ENCODE assay signal across 22 mouse cellular contexts in the genomic region with DNA sequence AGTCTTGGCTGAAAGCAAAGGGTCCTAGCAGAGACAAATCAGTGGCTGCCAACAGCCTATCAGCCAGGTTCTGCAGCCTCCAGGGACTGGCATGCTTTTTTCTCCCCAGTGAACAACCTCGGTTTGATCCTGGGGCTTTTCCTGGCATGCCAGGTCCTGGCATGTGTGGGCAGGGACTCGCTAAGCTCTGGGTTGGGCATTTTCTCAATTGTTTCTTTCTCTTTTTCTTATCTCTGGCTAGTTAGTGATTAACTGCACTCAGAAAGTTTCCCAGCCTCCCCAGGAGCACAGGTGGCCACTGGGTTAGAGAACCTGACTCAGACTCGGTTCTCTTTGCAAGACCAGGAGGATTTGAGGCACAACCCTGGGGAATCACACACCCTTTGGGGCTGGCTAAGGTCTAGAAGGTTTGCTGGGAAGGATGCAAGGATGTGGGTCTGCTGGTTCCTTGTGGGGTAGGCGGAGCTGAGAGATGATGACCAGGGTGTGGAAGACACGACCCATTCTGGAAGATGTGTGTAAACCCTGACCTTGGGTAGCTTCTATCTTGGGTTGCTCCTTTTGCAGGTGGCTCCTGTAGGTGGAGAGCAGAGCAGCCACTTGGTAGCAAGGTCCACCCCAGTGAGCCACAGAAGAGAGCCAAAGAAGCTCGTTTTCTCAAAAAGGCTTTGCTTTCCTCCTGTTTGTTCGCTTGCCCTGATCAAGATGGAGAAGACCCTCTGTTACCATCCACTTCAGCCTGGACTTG. TPM values are rescaled to one million over a fixed set of nuclear protein-coding genes. Genes with fewer than 3 reads are reported as not detected.
DNase-seq lines count a peak whose midpoint lies in the region; ATAC-seq and TF ChIP-seq lines count a peak whose summit lies in the region.
"Had no signal": no experiment of that assay in that cellular context is flagged by ENCODE, and none has a peak within 500 bp of the region (broad histone marks: within the 10 kb centered on the region; RNA-seq: fewer than 3 reads in every experiment).

No protein-coding gene starts in this region.

- H3K4me3 ChIP-seq in liver, adult 2 months (ENCODE audit: insufficient read depth, low read depth, low read length): no peak overlapping the region
- no peak overlapping the region for H3K4me3 ChIP-seq in liver, postnatal 0 days (ENCODE audit: low read depth, low read length)
- no peak overlapping the region for H3K4me3 ChIP-seq in intestine, embryonic 14.5 days (ENCODE audit: low read depth, low read length)
- H3K4me3 ChIP-seq in lung, embryonic 16.5 days (ENCODE audit: low read length): no peak overlapping the region
- no peak overlapping the region for H3K4me3 ChIP-seq in stomach, embryonic 16.5 days (replicated peaks; ENCODE audit: low read length)
- no peak overlapping the region for H3K4me3 ChIP-seq in forebrain, embryonic 10.5 days
- H3K4me3 ChIP-seq: forebrain, embryonic 13.5 days; heart, embryonic 10.5 days; hindbrain, embryonic 12.5 days; left cerebral cortex, adult 2 months; limb, embryonic 12.5 days; megakaryocyte, embryonic 14.5 days; midbrain, embryonic 15.5 days had no signal

- H3K27ac ChIP-seq in liver, adult 2 months (replicated peaks; ENCODE audit: insufficient read depth, low read depth, low read length): 0 out of 2 replicates have a peak overlapping the region, but pooled peaks have one; percentile 0
- no peak overlapping the region for H3K27ac ChIP-seq in liver, postnatal 0 days (ENCODE audit: low read depth)
- peak overlapping the region; percentile 66 for H3K27ac ChIP-seq in intestine, embryonic 14.5 days (ENCODE audit: low read depth)
- H3K27ac ChIP-seq in lung, embryonic 16.5 days (ENCODE audit: low read length): peak overlapping the region; percentile 91
- peak overlapping the region; percentile 88 for H3K27ac ChIP-seq in stomach, embryonic 16.5 days (ENCODE audit: low read length)
- no peak overlapping the region for H3K27ac ChIP-seq in forebrain, embryonic 10.5 days
- H3K27ac ChIP-seq: forebrain, embryonic 13.5 days; heart, embryonic 10.5 days; hindbrain, embryonic 12.5 days; left cerebral cortex, adult 2 months; limb, embryonic 12.5 days; liver, embryonic 14.5 days; midbrain, embryonic 15.5 days had no signal

- H3K27me3 ChIP-seq in liver, adult 2 months (ENCODE audit: control insufficient read depth, insufficient read depth, low read length): no peaks in the 10 kb centered on the region
- H3K27me3 ChIP-seq in liver, postnatal 0 days (ENCODE audit: insufficient read depth, low read length): no peaks in the 10 kb centered on the region
- no peaks in the 10 kb centered on the region for H3K27me3 ChIP-seq in intestine, embryonic 14.5 days (replicated peaks; ENCODE audit: control insufficient read depth, insufficient read depth, low read length)
- H3K27me3 ChIP-seq in lung, embryonic 16.5 days (ENCODE audit: control insufficient read depth, insufficient read depth, low read depth, low read length): no peaks in the 10 kb centered on the region
- no peaks in the 10 kb centered on the region for H3K27me3 ChIP-seq in stomach, embryonic 16.5 days (ENCODE audit: control insufficient read depth, insufficient read depth, low read length)
- no peaks in the 10 kb centered on the region for H3K27me3 ChIP-seq in forebrain, embryonic 10.5 days (ENCODE audit: poor library complexity, severe bottlenecking)
- H3K27me3 ChIP-seq: forebrain, embryonic 13.5 days; hindbrain, embryonic 12.5 days; midbrain, embryonic 15.5 days had no signal

- no peak overlapping the region for H3K9ac ChIP-seq in liver, adult 2 months (ENCODE audit: low read depth, low read length)
- no peak overlapping the region for H3K9ac ChIP-seq in liver, postnatal 0 days (replicated peaks)
- no peak overlapping the region for H3K9ac ChIP-seq in intestine, embryonic 14.5 days (ENCODE audit: low read length)
- H3K9ac ChIP-seq in lung, embryonic 16.5 days (ENCODE audit: low read length): no peak overlapping the region
- H3K9ac ChIP-seq in stomach, embryonic 16.5 days (ENCODE audit: low read length): peak overlapping the region; percentile 18; the same call in 1 of the 2 replicates
- H3K9ac ChIP-seq: forebrain, embryonic 13.5 days; hindbrain, embryonic 12.5 days; limb, embryonic 12.5 days; liver, embryonic 14.5 days; midbrain, embryonic 15.5 days had no signal

- H3K4me2 ChIP-seq in liver, postnatal 0 days (ENCODE audit: low read depth, low read length): no peak overlapping the region
- H3K4me2 ChIP-seq in intestine, embryonic 14.5 days (ENCODE audit: low read length): 0 out of 2 replicates have a peak overlapping the region, but pooled peaks have one; percentile 7
- no peak overlapping the region for H3K4me2 ChIP-seq in lung, embryonic 16.5 days (ENCODE audit: low read depth, low read length)
- no peak overlapping the region for H3K4me2 ChIP-seq in stomach, embryonic 16.5 days (ENCODE audit: low read depth, low read length)
- H3K4me2 ChIP-seq: forebrain, embryonic 13.5 days; hindbrain, embryonic 12.5 days; limb, embryonic 12.5 days; midbrain, embryonic 15.5 days had no signal

- H3K9me3 ChIP-seq in liver, postnatal 0 days (ENCODE audit: low read length): no peaks in the 10 kb centered on the region
- H3K9me3 ChIP-seq in intestine, embryonic 14.5 days (ENCODE audit: control insufficient read depth, low read length): no peaks in the 10 kb centered on the region
- H3K9me3 ChIP-seq in lung, embryonic 16.5 days (ENCODE audit: control insufficient read depth, low read length): no peaks in the 10 kb centered on the region
- H3K9me3 ChIP-seq in stomach, embryonic 16.5 days (replicated peaks; ENCODE audit: control insufficient read depth, low read length): no peaks in the 10 kb centered on the region
- no peaks in the 10 kb centered on the region for H3K9me3 ChIP-seq in forebrain, embryonic 10.5 days
- H3K9me3 ChIP-seq: forebrain, embryonic 13.5 days; heart, embryonic 10.5 days; hindbrain, embryonic 12.5 days; limb, embryonic 12.5 days; megakaryocyte, embryonic 14.5 days; midbrain, embryonic 15.5 days had no signal

- no peaks in the 10 kb centered on the region for H3K4me1 ChIP-seq in liver, adult 2 months (ENCODE audit: control insufficient read depth, insufficient read depth, low read length)
- peaks cover 6% of the 10 kb centered on the region for H3K4me1 ChIP-seq in liver, postnatal 0 days (ENCODE audit: insufficient read depth)
- 0 out of 2 replicates have a peak, but pooled peaks cover 4% of the 10 kb centered on the region for H3K4me1 ChIP-seq in intestine, embryonic 14.5 days (replicated peaks; ENCODE audit: control insufficient read depth, insufficient read depth, low read length)
- H3K4me1 ChIP-seq in lung, embryonic 16.5 days (replicated peaks; ENCODE audit: control insufficient read depth, insufficient read depth, low read length): peaks cover 19% of the 10 kb centered on the region
- H3K4me1 ChIP-seq in stomach, embryonic 16.5 days (ENCODE audit: control insufficient read depth, insufficient read depth, low read length): peaks cover 7% of the 10 kb centered on the region
- peaks cover 3% of the 10 kb centered on the region; the same call in 1 of the 2 replicates for H3K4me1 ChIP-seq in forebrain, embryonic 10.5 days
- H3K4me1 ChIP-seq: forebrain, embryonic 13.5 days; hindbrain, embryonic 12.5 days; limb, embryonic 12.5 days; megakaryocyte, embryonic 14.5 days; midbrain, embryonic 15.5 days had no signal

- H3K36me3 ChIP-seq in liver, adult 2 months (ENCODE audit: control insufficient read depth, insufficient read depth, low read length): no peaks in the 10 kb centered on the region
- no peaks in the 10 kb centered on the region for H3K36me3 ChIP-seq in liver, postnatal 0 days (replicated peaks; ENCODE audit: insufficient read depth, low read length)
- H3K36me3 ChIP-seq in intestine, embryonic 14.5 days (ENCODE audit: control insufficient read depth, insufficient read depth, low read length): no peaks in the 10 kb centered on the region
- H3K36me3 ChIP-seq in lung, embryonic 16.5 days (ENCODE audit: control insufficient read depth, insufficient read depth, low read length): no peaks in the 10 kb centered on the region
- no peaks in the 10 kb centered on the region for H3K36me3 ChIP-seq in stomach, embryonic 16.5 days (ENCODE audit: control insufficient read depth, insufficient read depth, low read length)
- no peaks in the 10 kb centered on the region for H3K36me3 ChIP-seq in forebrain, embryonic 10.5 days (replicated peaks)
- H3K36me3 ChIP-seq: heart, embryonic 10.5 days; hindbrain, embryonic 12.5 days; limb, embryonic 12.5 days; midbrain, embryonic 15.5 days had no signal

- TF ChIP-seq POLR2A in liver, adult 2 months (IDR thresholded peaks at IDR 0.05; ENCODE audit: extremely low read depth, insufficient read depth, low read length): no peak

- DNase-seq in liver, adult 2 months (ENCODE audit: extremely low read depth, low read depth, low spot score): peak; percentile 39
- DNase-seq in liver, postnatal 0 days: no peak
- DNase-seq in intestine, embryonic 14.5 days (ENCODE audit: low spot score): peak; percentile 55
- DNase-seq in left cerebral cortex, adult 9 months (ENCODE audit: low spot score in 2 of 2): no peak
- DNase-seq in forebrain, embryonic 10.5 days (ENCODE audit: extremely low spot score, low spot score): no peak
- DNase-seq: cerebellum, postnatal 10 days; gastrocnemius, postnatal 25 days; kidney, adult 11 months; right cerebral cortex, adult 18-20 months; spleen, adult 18-20 months had no signal

- ATAC-seq in liver, postnatal 0 days: no peak
- peak; percentile 51 for ATAC-seq in intestine, embryonic 14.5 days (replicated peaks; ENCODE audit: low FRiP score, low TSS enrichment, low read depth)
- peak; percentile 77 for ATAC-seq in lung, embryonic 16.5 days (ENCODE audit: low read depth)
- peak; percentile 85 for ATAC-seq in stomach, embryonic 16.5 days (ENCODE audit: insufficient read depth, low FRiP score)
- ATAC-seq: forebrain, embryonic 13.5 days; midbrain, embryonic 15.5 days had no signal

- no peaks in the 10 kb centered on the region for H3K79me2 ChIP-seq in liver, adult 2 months (ENCODE audit: control insufficient read depth, insufficient read depth, low read length)

- WGBS in liver, adult 2 months: 48% methylated on average over 7 of the region's 7 CpGs
- WGBS in liver, postnatal 0 days (ENCODE audit: insufficient replicate concordance): 54% methylated on average over 7 of the region's 7 CpGs
- WGBS in intestine, embryonic 14.5 days: 66% methylated on average over 7 of the region's 7 CpGs
- WGBS in lung, embryonic 16.5 days: 53% methylated on average over 7 of the region's 7 CpGs
- 60% methylated on average over 7 of the region's 7 CpGs for WGBS in stomach, embryonic 16.5 days
- WGBS in forebrain, embryonic 10.5 days: 88% methylated on average over 7 of the region's 7 CpGs

- no peak for TF ChIP-seq CTCF in liver, adult 2 months (IDR thresholded peaks at IDR 0.05; ENCODE audit: low read depth, low read length)
- TF ChIP-seq CTCF in liver, postnatal 0 days (IDR thresholded peaks at IDR 0.05; ENCODE audit: low read depth): no peak

- no peak for TF ChIP-seq EP300 in liver, postnatal 0 days (IDR thresholded peaks at IDR 0.05; ENCODE audit: low read depth)

RNA-seq across cellular contexts. Expression of a gene that starts 22.4 kb away (rescaled TPM):
- total RNA-seq in liver, adult 2 months (2014; rRNA removed): 0.74 and 0.94 TPM in 2 replicates
- polyA plus RNA-seq in liver, adult 2 months (2012; rRNA removed): 0.40 and 0.49 TPM in 2 replicates
- polyA plus RNA-seq in liver, postnatal 0 days (2015; fragmentation: Nextera tagmentation; extraction: Ambion mirVana): 0.15 and 0.26 TPM in 2 replicates
- 11.2 TPM in 2 replicates for polyA plus RNA-seq in intestine, embryonic 14.5 days (2014; fragmentation: Nextera tagmentation; extraction: Ambion mirVana)
- 7.1 and 7.3 TPM in 2 replicates for polyA plus RNA-seq in lung, embryonic 16.5 days (2015; fragmentation: Nextera tagmentation; extraction: Ambion mirVana)
- polyA plus RNA-seq in stomach, embryonic 16.5 days (2015; fragmentation: Nextera tagmentation; extraction: Ambion mirVana): 39.1 and 52.8 TPM in 2 replicates
- polyA plus RNA-seq in forebrain, embryonic 10.5 days (2016; fragmentation: Nextera tagmentation; extraction: Ambion mirVana): not detected in 2 replicates
- total RNA-seq: gastrocnemius, postnatal 25 days; layer of hippocampus, adult 8-10 months had no signal
- polyA plus RNA-seq: C2C12; heart, embryonic 10.5 days; hindbrain, embryonic 12.5 days had no signal

Comparison
In these comparisons a context has a peak if more than half of its experiments do, and no peak if none do; other contexts are left out.
1. DNase-seq: peak in liver, adult 2 months (single experiment) and intestine, embryonic 14.5 days (single experiment); none in liver, postnatal 0 days (single experiment), left cerebral cortex, adult 9 months (0 of 2) and forebrain, embryonic 10.5 days (single experiment).
2. H3K27ac ChIP-seq: peak in liver, adult 2 months (single experiment), intestine, embryonic 14.5 days (single experiment), lung, embryonic 16.5 days (single experiment) and stomach, embryonic 16.5 days (single experiment); none in liver, postnatal 0 days (single experiment) and forebrain, embryonic 10.5 days (single experiment).